Mouse (Mus musculus): ENCODE measurements around the gene Sapcd1. TPM values are rescaled to one million over a fixed set of nuclear protein-coding genes. Genes with fewer than 3 reads are reported as not detected.
"Not testable (repeated sequence)": the region's sequence is repeated elsewhere in the genome, so short reads cannot be mapped to it uniquely, and the experiment has no call there.

Sapcd1 gene
- polyA plus RNA-seq, 1 experiment from 2014 or later: 4.1 TPM

GRCm38 (mm10) chr17:35009586-35009985 is 18.2 kb downstream of the Sapcd1 start:
- Histone ChIP-seq H3K9ac (replicated peaks) (no peak overlapping the region), H3K36me3 (replicated peaks; ENCODE audit: insufficient read depth, low read length) (peaks cover 90% of the 10 kb centered on the region), H3K27me3 (ENCODE audit: insufficient read depth, low read length) (no peaks in the 10 kb centered on the region), H3K4me3 (ENCODE audit: low read depth, low read length) (no peak overlapping the region), H3K4me1 (ENCODE audit: insufficient read depth) (no peaks in the 10 kb centered on the region), H3K4me2 (ENCODE audit: low read depth, low read length) (no peak overlapping the region), H3K27ac (ENCODE audit: low read depth) (no peak overlapping the region), H3K9me3 (ENCODE audit: low read length) (no peaks in the 10 kb centered on the region)
- DNase-seq: no peak
- TF ChIP-seq CTCF (IDR thresholded peaks at IDR 0.05; ENCODE audit: low read depth) (no peak), EP300 (IDR thresholded peaks at IDR 0.05; ENCODE audit: low read depth) (no peak)
- WGBS (ENCODE audit: insufficient replicate concordance): 87% methylated on average over 7 of the region's 7 CpGs
- ATAC-seq: no peak

- ATAC-seq (no peak), DNase-seq (no peak)
- peaks cover 13% of the 10 kb centered on the region for H3K4me1 ChIP-seq (ENCODE audit: insufficient read depth)
- H3K9ac ChIP-seq (replicated peaks): no peak overlapping the region
- peak; percentile 36 for TF ChIP-seq CTCF (IDR thresholded peaks at IDR 0.05; ENCODE audit: low read depth)
- no peak for TF ChIP-seq EP300 (IDR thresholded peaks at IDR 0.05; ENCODE audit: low read depth)
- H3K4me3 ChIP-seq (ENCODE audit: low read depth, low read length): no peak overlapping the region
- H3K4me2 ChIP-seq (ENCODE audit: low read depth, low read length): no peak overlapping the region
- 90% methylated on average over 7 of the region's 7 CpGs for WGBS (ENCODE audit: insufficient replicate concordance)
- no peaks in the 10 kb centered on the region for H3K27me3 ChIP-seq (ENCODE audit: insufficient read depth, low read length)
- H3K9me3 ChIP-seq (ENCODE audit: low read length): no peaks in the 10 kb centered on the region
- H3K27ac ChIP-seq (ENCODE audit: low read depth): no peak overlapping the region
- peaks cover 78% of the 10 kb centered on the region for H3K36me3 ChIP-seq (replicated peaks; ENCODE audit: insufficient read depth, low read length)
These were observed 20.3 kb downstream of the Sapcd1 start for GRCm38 (mm10) chr17:35007387-35007991.

- H3K9ac ChIP-seq (replicated peaks); ATAC-seq; H3K4me3 ChIP-seq (ENCODE audit: low read depth, low read length); H3K27me3 ChIP-seq (ENCODE audit: insufficient read depth, low read length); H3K9me3 ChIP-seq (ENCODE audit: low read length); DNase-seq; H3K27ac ChIP-seq (ENCODE audit: low read depth); H3K4me2 ChIP-seq (ENCODE audit: low read depth, low read length): not testable (repeated sequence)
- Histone ChIP-seq H3K4me1 (ENCODE audit: insufficient read depth) (peaks cover 18% of the 10 kb centered on the region), H3K36me3 (replicated peaks; ENCODE audit: insufficient read depth, low read length) (peaks cover 62% of the 10 kb centered on the region)
- 94% methylated on average over 4 of the region's 5 CpGs for WGBS (ENCODE audit: insufficient replicate concordance)
These were observed 21.9 kb downstream of the Sapcd1 start for GRCm38 (mm10) chr17:35005902-35006301.

- DNase-seq (no peak), ATAC-seq (no peak)
- no peak for TF ChIP-seq CTCF (IDR thresholded peaks at IDR 0.05; ENCODE audit: low read depth)
- TF ChIP-seq EP300 (IDR thresholded peaks at IDR 0.05; ENCODE audit: low read depth): no peak
- Histone ChIP-seq H3K4me2 (ENCODE audit: low read depth, low read length) (no peak overlapping the region), H3K27me3 (ENCODE audit: insufficient read depth, low read length) (no peaks in the 10 kb centered on the region), H3K36me3 (replicated peaks; ENCODE audit: insufficient read depth, low read length) (peaks cover 55% of the 10 kb centered on the region), H3K4me3 (ENCODE audit: low read depth, low read length) (no peak overlapping the region), H3K9ac (replicated peaks) (no peak overlapping the region), H3K4me1 (ENCODE audit: insufficient read depth) (peaks cover 18% of the 10 kb centered on the region), H3K9me3 (ENCODE audit: low read length) (no peaks in the 10 kb centered on the region), H3K27ac (ENCODE audit: low read depth) (no peak overlapping the region)
- WGBS (ENCODE audit: insufficient replicate concordance): 88% methylated on average over 10 of the region's 10 CpGs
These were observed 22.7 kb downstream of the Sapcd1 start for GRCm38 (mm10) chr17:35005158-35005557.

GRCm38 (mm10) chr17:35004075-35004717 is 23.6 kb downstream of the Sapcd1 start:
- DNase-seq (no peak), ATAC-seq (no peak)
- Histone ChIP-seq H3K4me1 (ENCODE audit: insufficient read depth) (peaks cover 25% of the 10 kb centered on the region), H3K9me3 (ENCODE audit: low read length) (no peaks in the 10 kb centered on the region), H3K9ac (replicated peaks) (no peak overlapping the region), H3K4me2 (ENCODE audit: low read depth, low read length) (0 out of 2 replicates have a peak overlapping the region, but pooled peaks have one; percentile 7), H3K36me3 (replicated peaks; ENCODE audit: insufficient read depth, low read length) (peaks cover 49% of the 10 kb centered on the region), H3K27me3 (ENCODE audit: insufficient read depth, low read length) (no peaks in the 10 kb centered on the region), H3K27ac (ENCODE audit: low read depth) (no peak overlapping the region), H3K4me3 (ENCODE audit: low read depth, low read length) (no peak overlapping the region)
- WGBS (ENCODE audit: insufficient replicate concordance): 88% methylated on average over 17 of the region's 17 CpGs
- TF ChIP-seq EP300 (IDR thresholded peaks at IDR 0.05; ENCODE audit: low read depth): no peak
- no peak for TF ChIP-seq CTCF (IDR thresholded peaks at IDR 0.05; ENCODE audit: low read depth)

GRCm38 (mm10) chr17:35003022-35003838 is 24.6 kb downstream of the Sapcd1 start:
- Histone ChIP-seq H3K9me3 (ENCODE audit: low read length) (no peaks in the 10 kb centered on the region), H3K4me3 (ENCODE audit: low read depth, low read length) (peak overlapping the region; percentile 85), H3K4me2 (ENCODE audit: low read depth, low read length) (peak overlapping the region; percentile 75), H3K27me3 (ENCODE audit: insufficient read depth, low read length) (no peaks in the 10 kb centered on the region), H3K36me3 (replicated peaks; ENCODE audit: insufficient read depth, low read length) (peaks cover 52% of the 10 kb centered on the region), H3K9ac (replicated peaks) (peak overlapping the region; percentile 76), H3K4me1 (ENCODE audit: insufficient read depth) (peaks cover 35% of the 10 kb centered on the region), H3K27ac (ENCODE audit: low read depth) (peak overlapping the region; percentile 98; the same call in 1 of the 2 replicates)
- TF ChIP-seq CTCF (IDR thresholded peaks at IDR 0.05; ENCODE audit: low read depth) (no peak), EP300 (IDR thresholded peaks at IDR 0.05; ENCODE audit: low read depth) (no peak)
- ATAC-seq (no peak), DNase-seq (no peak)
- WGBS (ENCODE audit: insufficient replicate concordance): 38% methylated on average over 9 of the region's 9 CpGs

Measured in liver, postnatal 0 days (tissue).